Mouse (Mus musculus): ENCODE results near the gene Csgalnact2.

DNA sequence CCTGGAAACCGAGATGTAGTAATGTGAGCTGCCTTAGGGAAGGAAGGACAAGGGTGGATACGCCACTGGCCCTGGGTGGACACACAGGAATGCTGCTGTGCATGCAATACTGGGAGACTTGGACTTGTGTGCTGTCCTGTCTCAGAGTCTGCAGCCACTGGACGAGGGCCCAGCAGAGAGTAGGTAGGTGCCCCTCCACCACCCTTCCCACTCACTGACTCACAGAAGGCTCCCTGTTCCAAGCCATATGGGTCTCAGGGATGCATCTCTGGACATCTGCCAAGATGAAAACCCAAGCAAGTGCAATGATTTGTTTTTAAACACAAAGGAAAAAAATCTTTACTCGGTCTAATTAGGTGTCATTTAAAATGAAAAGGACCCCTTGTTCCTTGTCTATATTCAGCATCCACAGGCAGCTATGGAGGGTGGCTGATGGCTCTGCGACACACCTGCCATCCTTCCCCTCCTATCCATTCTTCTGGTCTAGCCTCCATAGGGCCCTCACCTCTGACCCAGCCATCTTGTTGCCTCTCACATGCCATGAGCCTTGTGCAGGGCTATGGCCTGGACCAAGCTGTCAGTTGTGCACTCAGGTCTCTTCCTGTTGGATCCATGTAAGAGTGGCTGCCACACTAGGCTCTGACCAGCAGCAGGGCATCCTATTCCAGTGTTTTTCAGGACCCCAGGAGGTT lies 68.5 kb downstream of the Csgalnact2 start:
- TF ChIP-seq EP300 (IDR thresholded peaks at IDR 0.05; ENCODE audit: low read length): no peak
- TF ChIP-seq ETS1 (conservative IDR thresholded peaks at IDR 0.05; ENCODE audit: low read depth, low read length): no peak
- TF ChIP-seq TBP (conservative IDR thresholded peaks at IDR 0.05; ENCODE audit: low read depth, low read length): no peak
- TF ChIP-seq MXI1 (IDR thresholded peaks at IDR 0.05; ENCODE audit: low read depth, low read length): no peak
- no peak for TF ChIP-seq TCF12 (IDR thresholded peaks at IDR 0.05; ENCODE audit: low read depth, low read length)
